Mouse (Mus musculus): ENCODE data around the gene Hist1h2bk.
"Not testable (repeated sequence)": the region's sequence is repeated elsewhere in the genome, so short reads cannot be mapped to it uniquely, and the experiment has no call there.

The Hist1h2bk gene

DNA sequence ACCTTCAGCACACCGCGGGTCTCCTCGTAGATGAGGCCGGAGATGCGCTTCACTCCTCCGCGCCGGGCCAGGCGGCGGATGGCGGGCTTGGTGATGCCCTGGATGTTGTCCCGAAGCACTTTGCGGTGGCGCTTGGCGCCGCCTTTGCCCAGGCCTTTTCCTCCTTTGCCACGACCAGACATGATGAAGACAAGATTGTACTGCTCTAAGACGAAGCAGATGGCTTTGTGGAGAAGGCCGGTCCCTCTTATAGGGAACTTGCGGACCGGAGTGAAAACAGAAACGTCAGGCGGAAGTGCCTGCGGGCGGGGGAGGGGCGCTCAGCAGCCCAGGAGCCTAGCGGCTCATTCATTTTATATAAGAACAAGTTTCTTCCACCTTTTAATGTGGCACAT is 5.5 kb downstream of the Hist1h2bk start, which contains the start of gene Hist1h4i:
Gene Hist1h4i, minus strand, starts transcription at position 221 of the 395 bp plus-strand sequence.
- peak; percentile 99 for DNase-seq

DNA sequence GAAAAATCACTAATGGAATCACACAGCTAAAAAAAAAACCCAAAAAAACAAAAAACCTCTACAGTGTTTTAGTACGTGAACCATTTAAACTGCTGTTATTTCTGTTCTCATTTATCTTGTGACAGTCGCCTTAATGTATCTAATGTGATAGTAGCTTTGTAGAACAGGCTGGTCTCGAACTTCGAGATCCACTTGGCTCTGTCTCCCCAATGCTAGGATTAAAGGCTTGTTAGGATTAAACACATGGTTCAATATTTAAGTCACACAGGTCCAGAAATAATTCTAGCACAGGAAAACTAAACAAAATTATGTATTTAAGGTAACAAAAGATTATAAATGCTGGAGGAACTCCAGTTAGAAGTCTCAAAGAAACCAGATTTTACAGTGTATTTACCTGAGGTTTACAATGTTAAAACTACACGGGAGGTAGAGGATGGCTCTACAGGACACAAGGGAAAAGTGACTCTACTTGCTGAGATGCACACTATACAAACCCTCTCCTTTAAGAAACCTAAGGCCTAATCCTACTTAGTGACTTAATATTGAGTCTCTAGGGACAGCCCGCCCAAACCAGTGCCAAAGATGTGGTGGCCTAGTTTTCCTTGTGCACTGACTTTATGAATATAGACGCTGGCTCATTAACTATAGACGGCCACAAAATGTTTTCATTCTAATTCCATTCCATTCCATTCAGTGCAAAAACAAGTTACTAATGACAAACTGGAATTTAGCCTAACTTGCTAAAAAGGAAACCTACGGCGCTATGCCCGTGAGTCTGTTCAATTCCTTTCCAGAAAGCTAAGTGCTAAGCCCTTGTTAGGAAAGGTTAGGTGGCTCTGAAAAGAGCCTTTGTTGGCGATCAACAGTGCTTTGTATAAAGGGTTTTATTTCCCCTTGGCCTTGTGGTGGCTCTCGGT is 6.2 kb downstream of the Hist1h2bk start:
- DNase-seq: no peak

DNA sequence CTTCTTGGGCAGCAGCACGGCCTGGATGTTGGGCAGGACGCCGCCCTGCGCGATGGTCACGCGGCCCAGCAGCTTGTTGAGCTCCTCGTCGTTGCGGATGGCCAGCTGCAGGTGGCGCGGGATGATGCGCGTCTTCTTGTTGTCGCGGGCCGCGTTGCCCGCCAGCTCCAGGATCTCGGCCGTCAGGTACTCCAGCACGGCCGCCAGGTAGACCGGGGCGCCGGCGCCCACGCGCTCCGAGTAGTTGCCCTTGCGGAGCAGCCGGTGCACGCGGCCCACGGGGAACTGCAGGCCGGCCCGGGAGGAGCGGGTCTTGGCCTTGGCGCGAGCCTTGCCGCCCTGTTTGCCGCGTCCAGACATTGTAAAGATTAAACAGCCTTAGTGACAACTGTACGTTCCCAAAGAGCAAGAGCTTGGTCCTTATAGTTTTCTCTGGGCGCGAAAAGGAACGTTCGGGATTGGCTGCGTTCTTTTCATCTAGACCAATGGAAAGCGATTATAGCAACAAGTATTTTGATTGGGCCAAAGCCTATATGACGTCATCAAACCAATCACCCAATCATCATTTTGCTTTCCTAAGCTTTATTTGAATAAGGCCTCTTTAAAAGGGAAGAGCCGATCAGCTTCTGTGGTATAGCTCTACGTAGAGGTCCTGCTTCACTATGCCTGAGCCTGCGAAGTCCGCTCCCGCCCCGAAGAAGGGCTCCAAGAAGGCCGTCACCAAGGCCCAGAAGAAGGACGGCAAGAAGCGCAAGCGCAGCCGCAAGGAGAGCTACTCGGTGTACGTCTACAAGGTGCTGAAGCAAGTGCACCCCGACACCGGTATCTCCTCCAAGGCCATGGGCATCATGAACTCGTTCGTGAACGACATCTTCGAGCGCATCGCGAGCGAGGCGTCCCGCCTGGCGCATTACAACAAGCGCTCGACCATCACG is 7.2 kb downstream of the Hist1h2bk start, which contains the start of the genes Hist1h2ag and Hist1h2bj:
Gene Hist1h2ag, minus strand, starts transcription at position 377 of the 935 bp plus-strand sequence.
Gene Hist1h2bj, plus strand, starts transcription at position 647 of the 935 bp plus-strand sequence.
- DNase-seq: peak; percentile 77

DNA sequence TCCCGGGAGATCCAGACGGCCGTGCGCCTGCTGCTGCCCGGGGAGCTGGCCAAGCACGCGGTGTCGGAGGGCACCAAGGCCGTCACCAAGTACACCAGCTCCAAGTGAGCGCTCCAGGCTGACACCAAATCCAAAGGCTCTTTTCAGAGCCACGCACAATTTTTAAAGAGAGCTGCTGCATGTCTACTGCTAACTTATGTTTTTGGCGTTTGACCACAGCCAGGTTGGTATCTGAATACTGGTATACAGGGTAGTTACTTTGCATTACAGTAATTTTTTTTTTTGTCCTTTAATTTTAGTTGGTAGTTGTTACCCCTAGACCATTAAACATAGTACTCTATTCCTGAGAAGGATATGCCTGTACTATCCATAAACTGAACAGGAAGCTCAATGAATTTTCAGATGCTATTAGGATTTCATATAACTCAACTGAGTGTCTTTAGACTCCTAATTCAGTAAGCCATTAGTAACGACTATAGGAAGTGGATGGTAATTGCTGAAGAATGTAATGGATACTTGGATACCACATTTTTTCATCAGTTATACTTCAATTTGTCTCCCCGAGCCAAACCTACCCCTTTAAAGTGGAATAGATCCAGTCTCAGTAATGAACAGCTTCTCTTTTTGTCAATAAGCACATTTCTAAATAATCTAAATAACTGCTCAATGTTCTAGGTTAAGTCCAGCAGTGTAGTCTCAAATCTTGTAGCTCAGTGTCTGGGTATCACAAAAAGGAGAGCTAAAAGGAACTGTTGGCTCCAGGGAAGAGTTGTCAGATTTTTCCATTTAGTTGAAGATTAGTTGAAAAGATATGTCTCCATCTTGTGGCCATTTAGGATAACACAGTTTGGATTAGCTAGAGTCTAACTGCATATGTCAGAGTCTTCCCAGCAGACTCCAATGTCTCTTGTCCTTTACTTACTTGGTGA is 8.1 kb downstream of the Hist1h2bk start:
- peak; percentile 36 for DNase-seq

DNA sequence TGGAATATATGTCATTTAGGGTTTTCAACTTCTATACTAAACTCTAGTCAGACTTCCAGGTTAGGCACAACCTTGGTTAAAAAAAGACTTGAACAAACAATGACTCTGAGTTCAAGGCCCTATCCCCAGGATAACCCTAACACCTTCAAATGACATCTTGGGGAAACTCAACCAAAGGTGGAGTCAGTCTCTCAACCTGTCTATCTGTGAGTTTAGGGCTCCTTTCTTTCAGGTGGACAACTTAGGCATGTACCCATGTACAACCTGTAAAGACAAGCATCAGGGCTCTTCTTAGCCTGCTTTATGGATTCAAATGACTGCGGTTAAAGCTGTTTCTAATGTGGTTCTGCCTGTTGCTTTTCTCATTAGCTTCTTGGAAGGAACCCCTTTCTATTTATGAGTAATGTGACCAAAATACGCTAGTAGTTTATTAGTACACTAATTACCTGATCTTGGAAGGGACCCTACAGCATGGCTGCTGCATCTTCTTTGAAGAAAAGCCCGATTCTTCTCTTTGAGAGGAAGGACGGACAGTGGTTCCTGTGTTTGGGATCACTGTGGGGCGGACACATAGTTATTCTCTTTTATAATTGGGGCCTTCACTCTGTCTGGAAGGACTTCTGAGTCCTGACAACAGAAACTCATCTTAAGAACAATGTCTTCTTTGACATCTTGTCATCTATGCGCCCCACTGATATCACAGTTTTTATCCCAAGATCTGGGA is 8.9 kb downstream of the Hist1h2bk start:
- DNase-seq: no peak

DNA sequence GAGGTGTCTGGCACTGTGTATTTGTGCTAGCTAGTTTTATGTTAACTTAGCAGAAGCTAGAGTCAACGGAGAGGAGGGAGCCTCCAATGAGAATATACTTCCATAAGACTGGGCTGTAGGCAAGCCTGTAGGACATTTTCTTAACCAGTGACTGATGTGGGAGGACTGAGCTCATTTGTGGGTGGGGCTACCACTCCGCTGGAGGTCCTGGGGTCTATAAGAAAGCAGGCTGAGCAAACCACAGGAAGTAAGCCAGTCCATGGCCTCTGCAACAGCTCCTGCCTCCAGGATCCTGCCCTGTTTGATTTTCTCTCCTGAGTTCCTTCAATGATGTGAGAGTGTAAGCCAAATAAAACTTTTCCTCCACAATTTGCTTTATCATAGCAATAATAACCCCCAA is 9.6 kb downstream of the Hist1h2bk start:
- DNase-seq: peak; percentile 47

DNA sequence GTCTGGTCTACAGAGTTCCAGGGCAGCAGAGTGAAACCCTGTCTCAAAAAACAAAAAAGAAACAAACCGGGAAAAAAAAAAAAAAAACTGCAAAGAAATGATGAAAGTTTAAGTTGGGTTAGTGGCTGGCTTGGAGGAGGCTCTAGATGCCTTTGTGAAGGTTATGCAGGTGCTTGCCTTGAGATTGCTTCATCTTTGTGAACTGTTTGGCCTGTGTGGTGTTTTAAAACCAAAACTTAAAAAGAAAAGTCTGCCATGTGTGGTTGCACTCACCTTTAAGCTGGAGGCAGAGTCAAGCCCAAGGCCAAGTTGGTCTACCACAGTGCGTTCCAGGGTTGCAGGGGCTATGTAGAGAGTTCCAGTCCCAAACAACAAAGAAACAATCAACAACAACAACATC is 13.4 kb downstream of the Hist1h2bk start:
- peak; percentile 34 for DNase-seq

DNA sequence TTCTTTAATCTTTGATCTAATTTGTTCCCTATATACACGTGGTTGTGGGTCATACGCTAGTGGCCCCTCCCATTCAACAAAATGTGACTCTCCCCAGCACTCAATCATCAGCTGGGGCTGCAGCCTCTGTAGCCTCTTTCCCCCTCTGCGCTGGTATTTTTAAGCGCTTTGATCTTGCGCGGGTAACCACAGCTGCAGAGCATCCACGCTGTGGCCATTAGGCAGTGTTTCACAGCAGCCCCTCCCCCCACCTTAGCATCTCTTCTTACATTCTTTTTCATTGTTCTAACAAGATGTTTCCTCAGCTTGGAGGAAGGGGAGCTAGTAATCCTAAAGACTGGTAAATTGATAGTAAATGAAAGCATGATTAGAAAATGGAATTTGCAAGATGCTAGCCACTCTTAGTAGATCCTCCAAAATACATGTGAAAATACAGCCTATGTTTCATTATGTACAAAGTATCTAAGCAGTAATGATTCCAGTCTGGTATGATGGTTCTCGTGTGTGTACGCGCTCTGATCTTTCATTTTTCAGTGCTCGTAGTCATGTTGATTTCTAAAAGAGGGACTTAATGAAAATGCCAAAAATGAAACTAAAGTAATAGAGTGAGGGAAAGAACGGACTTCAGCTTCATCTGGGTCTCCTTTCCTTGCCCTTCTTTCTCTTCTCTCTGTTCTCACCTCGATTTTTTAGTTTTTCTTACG is 14.2 kb downstream of the Hist1h2bk start:
- DNase-seq: peak; percentile 75

DNA sequence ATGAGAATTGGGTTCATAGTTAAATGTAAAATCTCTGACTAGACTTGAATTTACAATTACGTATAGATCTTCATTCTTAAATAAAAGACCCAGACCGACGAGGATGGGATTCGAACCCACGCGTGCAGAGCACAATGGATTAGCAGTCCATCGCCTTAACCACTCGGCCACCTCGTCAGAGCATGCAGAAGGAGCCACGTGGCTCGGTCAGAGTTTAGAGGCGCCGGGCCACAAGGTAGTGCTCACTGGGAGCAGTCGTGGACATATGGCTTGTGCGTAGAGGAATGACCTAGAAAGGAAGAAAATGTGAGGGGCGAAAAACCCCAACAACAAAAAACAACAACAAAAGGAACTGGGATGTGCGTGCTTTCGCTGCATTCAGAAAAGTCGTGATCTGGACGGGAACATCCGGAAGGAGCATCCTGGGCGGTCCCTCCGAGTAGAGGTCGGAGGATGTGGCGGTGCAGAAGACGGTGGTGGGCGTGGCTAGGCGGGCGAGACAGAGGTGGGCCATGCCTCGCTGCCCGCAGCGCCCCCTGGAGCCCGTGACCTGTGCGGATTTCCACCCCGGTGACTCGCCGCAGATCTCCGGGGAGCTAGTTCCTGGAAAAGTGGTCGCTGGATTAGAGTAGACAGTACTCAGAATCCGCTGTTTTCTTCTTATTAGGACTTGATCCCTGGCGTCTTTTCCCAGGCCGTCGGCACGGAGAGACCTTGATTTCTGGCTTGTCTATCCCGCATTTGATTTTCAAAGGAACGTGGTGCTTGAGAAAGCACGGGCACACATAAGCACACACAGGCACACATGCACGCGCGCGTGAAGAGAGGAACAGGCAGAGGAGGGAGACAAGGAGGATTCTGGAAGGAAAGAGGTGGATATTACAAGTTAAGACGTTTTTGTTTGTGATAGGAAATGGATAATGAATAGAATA is 15.2 kb downstream of the Hist1h2bk start:
- DNase-seq: peak; percentile 98

DNA sequence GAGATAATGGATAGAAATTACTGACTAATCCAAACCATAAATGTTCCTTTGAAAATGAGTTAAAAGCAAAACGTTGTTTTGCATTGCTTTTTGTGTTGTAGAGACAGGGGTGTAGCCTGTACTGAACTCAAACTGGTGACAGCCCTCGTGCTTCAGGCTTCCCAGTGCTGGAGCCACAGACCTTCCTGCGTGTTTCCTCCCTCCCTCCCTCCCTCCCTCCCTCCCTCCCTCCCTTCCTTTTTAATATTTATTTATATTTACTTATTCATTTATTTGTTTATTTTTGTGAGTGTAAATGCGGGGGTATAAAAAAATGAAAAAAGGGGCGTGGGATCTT is 15.8 kb downstream of the Hist1h2bk start:
- no peak for DNase-seq

DNA sequence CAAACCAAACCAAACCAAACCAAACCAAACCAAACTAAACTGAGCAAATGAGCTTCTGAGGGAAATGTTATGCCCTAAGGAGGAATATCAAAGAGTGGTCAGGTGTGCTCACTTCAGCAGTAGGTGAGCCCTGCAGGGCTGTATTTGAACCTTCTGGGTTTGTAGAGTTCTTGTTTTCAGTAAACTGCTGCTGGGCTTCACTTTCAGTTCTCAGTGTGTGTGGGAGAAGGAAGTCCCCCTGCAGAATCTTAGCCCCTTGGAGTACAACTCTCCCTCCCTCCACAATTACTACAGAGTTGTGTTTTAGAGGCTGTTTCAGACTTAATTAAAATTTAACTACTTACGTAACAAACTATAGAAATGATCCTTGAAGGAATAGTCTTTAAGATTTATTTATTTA is 18.1 kb downstream of the Hist1h2bk start:
- no peak for DNase-seq

DNA sequence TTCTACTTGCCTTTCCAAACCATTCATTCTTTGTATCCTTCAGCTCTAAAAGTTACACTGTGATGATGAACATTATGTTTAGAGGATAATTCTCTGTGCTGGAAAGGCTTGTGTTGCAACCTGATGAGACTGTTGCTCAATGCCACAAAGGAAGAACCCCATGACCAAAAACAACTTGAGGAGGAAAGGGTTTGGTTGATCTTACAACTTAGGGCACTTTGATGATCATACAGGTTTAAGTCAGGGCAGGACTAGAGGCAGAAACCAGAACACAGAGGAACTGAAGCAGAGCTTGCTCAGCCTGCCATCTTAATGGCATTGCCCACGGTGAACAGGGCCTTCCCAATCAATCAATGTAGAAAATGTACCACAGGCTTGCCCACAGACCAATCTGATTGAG is 25.8 kb downstream of the Hist1h2bk start:
- no peak for DNase-seq

DNA sequence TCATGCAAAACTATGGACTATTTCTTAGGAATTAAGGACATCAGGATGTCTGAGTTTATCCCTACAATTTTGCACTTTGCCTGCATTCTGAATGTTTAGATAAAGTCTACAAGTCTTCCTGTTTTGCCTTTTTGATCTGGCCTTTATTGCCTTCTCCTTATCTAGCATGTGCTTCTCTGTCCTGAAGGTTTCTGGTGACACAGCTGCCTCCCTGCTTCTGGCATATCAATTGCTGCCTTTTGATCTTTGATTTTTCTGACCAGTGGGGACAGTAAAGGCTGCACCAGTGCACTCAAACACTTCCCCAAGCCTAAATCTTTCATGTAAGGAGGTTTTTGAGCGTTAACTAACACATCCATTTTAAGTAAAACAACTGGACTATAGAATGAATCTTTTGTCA is 27.8 kb downstream of the Hist1h2bk start:
- DNase-seq: no peak

DNA sequence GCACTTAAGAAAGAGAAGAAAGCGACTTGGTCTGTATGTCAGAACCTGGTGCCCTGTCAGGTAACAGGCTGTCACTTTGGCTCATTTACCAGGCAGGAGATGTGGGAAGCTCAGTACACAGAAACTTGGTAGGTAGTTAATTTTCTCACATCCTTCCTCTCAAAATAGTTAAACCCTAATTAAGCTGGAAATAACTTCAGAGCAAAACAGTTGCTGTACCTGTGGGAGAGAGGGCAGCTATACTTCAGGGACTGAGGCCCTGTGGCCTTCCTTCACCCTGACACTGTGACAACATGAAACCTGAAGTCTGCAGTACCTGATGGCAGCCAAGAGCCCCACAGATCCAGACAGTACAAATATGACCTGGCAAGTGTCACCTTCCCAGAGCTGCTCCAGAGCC is 48.5 kb downstream of the Hist1h2bk start, which contains the start of gene Vmn1r188:
Gene Vmn1r188, plus strand, starts transcription at position 301 of the 400 bp plus-strand sequence.
- not testable (repeated sequence) for DNase-seq
